Mouse (Mus musculus) midbrain, postnatal 0 days (tissue): ENCODE measurements around the gene Ctdnep1. TPM values are rescaled to one million over a fixed set of nuclear protein-coding genes. Genes with fewer than 3 reads are reported as not detected.

ENCODE experiments used
- ATAC-seq: fragments of 200-750 bp; cut with Nextera tagmentation; 2 replicates; pipeline ENCODE4 v1.8.0; 2017; ENCODE audit warnings: moderate number of reproducible peaks, mild to moderate bottlenecking, moderate TSS enrichment, moderate library complexity; ENCODE audit not compliant: low FRiP score
- DNase-seq: peaks from one replicate; pipeline ENCODE4 v3.0.0-alpha.2; 2015; ENCODE audit warnings: low spot score
- H3K27ac ChIP-seq: fragments of 300-500 bp; sonication (generic); 2 replicates; pipeline ENCODE4 v1.5.1; 2014; ENCODE audit warnings: low read depth, mild to moderate bottlenecking, low read length, mixed read lengths
- H3K27me3 ChIP-seq: fragments of 300-500 bp; sonication (generic); 2 replicates; pipeline ENCODE4 v1.6.1; 2014; ENCODE audit warnings: low read length, control low read depth, mixed read lengths; ENCODE audit not compliant: insufficient read depth
- H3K36me3 ChIP-seq: fragments of 300-500 bp; sonication (generic); 2 replicates; pipeline ENCODE4 v1.6.1; 2014; ENCODE audit warnings: low read length, control low read depth, mixed read lengths; ENCODE audit not compliant: insufficient read depth
- H3K4me1 ChIP-seq: fragments of 300-500 bp; sonication (generic); 2 replicates; pipeline ENCODE4 v1.6.1; 2014; ENCODE audit warnings: mild to moderate bottlenecking, control low read depth, antibody characterized with exemption, low read length, mixed read lengths; ENCODE audit not compliant: insufficient read depth
- H3K4me2 ChIP-seq: fragments of 300-500 bp; sonication (generic); 2 replicates; pipeline ENCODE4 v1.6.1; 2014; ENCODE audit warnings: low read depth, mild to moderate bottlenecking, low read length, mixed read lengths; ENCODE audit not compliant: poor library complexity, severe bottlenecking
- H3K4me3 ChIP-seq: fragments of 300-500 bp; sonication (generic); 2 replicates; pipeline ENCODE4 v1.5.1; 2014; ENCODE audit warnings: low read depth, mild to moderate bottlenecking, low read length, moderate library complexity
- H3K9ac ChIP-seq: fragments of 300-500 bp; sonication (generic); replicated peaks from 2 replicates; pipeline ENCODE4 v1.6.1; 2014; ENCODE audit warnings: mild to moderate bottlenecking, low read length, moderate library complexity, mixed read lengths; ENCODE audit not compliant: poor library complexity, severe bottlenecking
- H3K9me3 ChIP-seq: fragments of 300-500 bp; sonication (generic); 2 replicates; pipeline ENCODE4 v1.6.1; 2016; ENCODE audit warnings: low read length, control low read depth
- CTCF ChIP-seq: IDR thresholded peaks from 2 replicates; pipeline ENCODE4 v1.5.1; 2016; ENCODE audit warnings: antibody characterized with exemption, mild to moderate bottlenecking
- WGBS: fragments of 180-500 bp; shearing (Covaris S2); extraction: QIAGEN DNeasy Blood & Tissue Kit; methylation state at CpG from one replicate; pipeline ENCODE4 v1.1.7; 2014; 5-methylcytosine and 5-hydroxymethylcytosine counted together
- polyA plus RNA-seq: library from polyadenylated mRNA; unstranded; fragments of >200 nt; fragmentation: Nextera tagmentation; extraction: Ambion mirVana; gene quantifications from 2 replicates; pipeline ENCODE4 v1.2.1, GENCODE M21; 2015
- total RNA-seq: library from RNA; depleted of rRNA; stranded (reverse); fragments of >200 nt; gene quantifications from 2 replicates; pipeline ENCODE4 v1.2.3, GENCODE M21; 2014

Gene Ctdnep1
- total and polyA plus RNA-seq, 2 experiments from 2014 or later: 22.3 to 39.6 TPM

GRCm38 (mm10) chr11:69938401-69938979 is 42.5 kb upstream of the Ctdnep1 start:
- H3K9ac ChIP-seq: no peak overlapping the region
- ATAC-seq: no peak
- H3K27me3 ChIP-seq: peaks cover 3% of the 10 kb centered on the region; the same call in 1 of the 2 replicates
- no peak for DNase-seq
- H3K4me3 ChIP-seq: no peak overlapping the region
- no peak overlapping the region for H3K27ac ChIP-seq
- no peak for TF ChIP-seq CTCF
- 21% methylated on average over 9 of the region's 9 CpGs for WGBS
- no peaks in the 10 kb centered on the region for H3K36me3 ChIP-seq
- no peaks in the 10 kb centered on the region for H3K9me3 ChIP-seq
- H3K4me1 ChIP-seq: no peaks in the 10 kb centered on the region
- H3K4me2 ChIP-seq: no peak overlapping the region

GRCm38 (mm10) chr11:69939181-69939580 is 41.8 kb upstream of the Ctdnep1 start:
- H3K27me3 ChIP-seq: peaks cover 3% of the 10 kb centered on the region; the same call in 1 of the 2 replicates
- ATAC-seq (no peak), DNase-seq (no peak)
- no peak for TF ChIP-seq CTCF
- WGBS: 74% methylated on average over 5 of the region's 5 CpGs
- H3K27ac ChIP-seq: no peak overlapping the region
- no peaks in the 10 kb centered on the region for H3K9me3 ChIP-seq
- no peak overlapping the region for H3K4me3 ChIP-seq
- no peak overlapping the region for H3K4me2 ChIP-seq
- no peaks in the 10 kb centered on the region for H3K36me3 ChIP-seq
- H3K4me1 ChIP-seq: no peaks in the 10 kb centered on the region
- H3K9ac ChIP-seq: no peak overlapping the region

GRCm38 (mm10) chr11:69939731-69940130 is 41.2 kb upstream of the Ctdnep1 start:
- Histone ChIP-seq H3K27me3 (peaks cover 3% of the 10 kb centered on the region; the same call in 1 of the 2 replicates), H3K9me3 (no peaks in the 10 kb centered on the region), H3K4me2 (no peak overlapping the region), H3K9ac (no peak overlapping the region), H3K27ac (no peak overlapping the region), H3K36me3 (no peaks in the 10 kb centered on the region), H3K4me1 (no peaks in the 10 kb centered on the region), H3K4me3 (no peak overlapping the region)
- no peak for TF ChIP-seq CTCF
- WGBS: 95% methylated on average over 17 of the region's 17 CpGs
- ATAC-seq (no peak), DNase-seq (no peak)

GRCm38 (mm10) chr11:69940962-69941361 is 40.0 kb upstream of the Ctdnep1 start:
- DNase-seq (peak; percentile 64), ATAC-seq (no peak)
- H3K9ac ChIP-seq: no peak overlapping the region
- H3K36me3 ChIP-seq: no peaks in the 10 kb centered on the region
- H3K27me3 ChIP-seq: peaks cover 3% of the 10 kb centered on the region; the same call in 1 of the 2 replicates
- no peak overlapping the region for H3K27ac ChIP-seq
- H3K4me3 ChIP-seq: no peak overlapping the region
- 86% methylated on average over 4 of the region's 4 CpGs for WGBS
- H3K4me1 ChIP-seq: no peaks in the 10 kb centered on the region
- no peaks in the 10 kb centered on the region for H3K9me3 ChIP-seq
- no peak for TF ChIP-seq CTCF
- no peak overlapping the region for H3K4me2 ChIP-seq

GRCm38 (mm10) chr11:69945216-69945615 is 35.7 kb upstream of the Ctdnep1 start:
- WGBS: 83% methylated on average over 13 of the region's 13 CpGs
- no peak for ATAC-seq
- H3K9ac ChIP-seq: no peak overlapping the region
- no peak overlapping the region for H3K4me2 ChIP-seq
- H3K4me3 ChIP-seq: no peak overlapping the region
- no peak overlapping the region for H3K27ac ChIP-seq
- DNase-seq: no peak
- TF ChIP-seq CTCF: no peak
- peaks cover 15% of the 10 kb centered on the region; the same call in 1 of the 2 replicates for H3K27me3 ChIP-seq
- H3K4me1 ChIP-seq: no peaks in the 10 kb centered on the region
- no peaks in the 10 kb centered on the region for H3K36me3 ChIP-seq
- no peaks in the 10 kb centered on the region for H3K9me3 ChIP-seq

GRCm38 (mm10) chr11:69945997-69946891 is 34.7 kb upstream of the Ctdnep1 start:
- no peak overlapping the region for H3K27ac ChIP-seq
- ATAC-seq (no peak), DNase-seq (no peak)
- H3K27me3 ChIP-seq: peaks cover 15% of the 10 kb centered on the region; the same call in 1 of the 2 replicates
- H3K9me3 ChIP-seq: no peaks in the 10 kb centered on the region
- H3K36me3 ChIP-seq: no peaks in the 10 kb centered on the region
- H3K4me1 ChIP-seq: no peaks in the 10 kb centered on the region
- H3K4me3 ChIP-seq: no peak overlapping the region
- H3K9ac ChIP-seq: no peak overlapping the region
- no peak overlapping the region for H3K4me2 ChIP-seq
- WGBS: 95% methylated on average over 18 of the region's 18 CpGs
- TF ChIP-seq CTCF: no peak
